Mouse (Mus musculus): ENCODE measurements around the gene Aqp3. TPM values are rescaled to one million over a fixed set of nuclear protein-coding genes. Genes with fewer than 3 reads are reported as not detected.

Aqp3 gene
- polyA plus RNA-seq, 2 experiments, result 5.8 to 15.6 TPM

DNA sequence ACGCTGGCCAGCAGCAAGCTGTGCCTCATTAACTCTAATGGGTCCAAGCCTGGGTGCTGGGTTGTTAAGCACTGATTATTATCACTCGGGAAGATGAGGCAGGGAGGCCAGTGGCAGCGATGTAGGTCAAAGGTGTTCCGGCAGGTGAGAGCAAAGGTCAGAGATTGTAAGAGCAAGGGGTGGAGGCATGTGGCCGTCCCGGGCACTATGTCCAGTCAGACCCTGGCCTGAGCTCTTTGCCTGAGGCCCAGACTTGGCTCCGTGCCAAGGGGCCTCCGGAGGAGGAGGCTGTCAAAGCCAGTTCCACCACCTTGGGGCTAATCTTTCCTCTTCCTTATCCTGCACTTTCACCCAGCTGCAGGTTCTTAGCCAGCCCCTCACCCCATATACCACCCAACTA lies 1.8 kb downstream of the Aqp3 start:
- Histone ChIP-seq H3K4me3 (ENCODE audit: insufficient read depth in 1 of 2, low read depth in 2 of 2, low read length in 2 of 2) (peak overlapping the region; percentile 62 to 68), H3K27me3 (ENCODE audit: control insufficient read depth, insufficient read depth, low read length) (peaks cover 22% of the 10 kb centered on the region), H3K9me3 (ENCODE audit: control insufficient read depth, low read length) (no peaks in the 10 kb centered on the region), H3K4me1 (replicated peaks; ENCODE audit: control insufficient read depth in 2 of 2, insufficient read depth in 2 of 2, low read length in 1 of 2) (peaks cover 24 to 28% of the 10 kb centered on the region in 2 experiments), H3K27ac (no peak overlapping the region; the same call in none of the 2 replicates), H3K36me3 (replicated peaks; ENCODE audit: control insufficient read depth, insufficient read depth, low read depth) (no peaks in the 10 kb centered on the region), H3K4me2 (ENCODE audit: low read depth) (peak overlapping the region; percentile 81), H3K9ac (replicated peaks) (peak overlapping the region; percentile 59)
- ATAC-seq (ENCODE audit: insufficient read depth), result no peak
- DNase-seq (ENCODE audit: low read depth in 3 of 3, low spot score in 3 of 3), result no peak
- no peak for TF ChIP-seq CTCF (IDR thresholded peaks at IDR 0.05; ENCODE audit: low read depth)
- TF ChIP-seq EP300 (IDR thresholded peaks at IDR 0.05; ENCODE audit: low read depth), result no peak
- WGBS (ENCODE audit: insufficient replicate concordance), result 54% methylated on average over 8 of the region's 8 CpGs

DNA sequence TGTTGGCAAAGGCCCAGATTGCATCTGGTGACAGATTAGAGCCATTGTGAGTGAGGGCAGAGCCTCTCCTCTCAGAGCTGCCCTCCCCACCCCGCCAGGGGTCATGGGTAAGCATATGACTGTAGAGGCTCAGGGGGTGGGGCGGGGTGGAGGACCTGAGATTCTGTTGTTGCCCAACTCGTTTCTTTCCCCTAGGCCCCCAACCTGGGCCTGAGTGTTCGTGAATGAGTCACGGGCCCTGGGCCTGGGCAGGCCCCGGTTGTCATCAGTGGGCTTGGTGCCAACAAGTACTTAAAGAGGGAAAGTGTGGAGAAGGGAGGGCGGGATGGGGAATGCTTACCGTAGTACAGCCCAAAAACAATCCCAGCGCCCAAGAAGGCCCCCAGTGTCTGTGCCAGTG lies 3.6 kb downstream of the Aqp3 start:
- Histone ChIP-seq H3K9me3 (ENCODE audit: control insufficient read depth, low read length) (no peaks in the 10 kb centered on the region), H3K4me3 (ENCODE audit: insufficient read depth in 1 of 2, low read depth in 2 of 2, low read length in 2 of 2) (no peak overlapping the region), H3K36me3 (replicated peaks; ENCODE audit: control insufficient read depth, insufficient read depth, low read depth) (no peaks in the 10 kb centered on the region), H3K4me1 (replicated peaks; ENCODE audit: control insufficient read depth in 2 of 2, insufficient read depth in 2 of 2, low read length in 1 of 2) (peaks cover 36 to 46% of the 10 kb centered on the region in 2 experiments), H3K4me2 (ENCODE audit: low read depth) (no peak overlapping the region), H3K27ac (no peak overlapping the region), H3K9ac (replicated peaks) (no peak overlapping the region), H3K27me3 (ENCODE audit: control insufficient read depth, insufficient read depth, low read length) (peaks cover 18% of the 10 kb centered on the region)
- WGBS (ENCODE audit: insufficient replicate concordance), result 80% methylated on average over 9 of the region's 9 CpGs
- ATAC-seq (ENCODE audit: insufficient read depth), result no peak
- no peak for DNase-seq (ENCODE audit: low read depth in 3 of 3, low spot score in 3 of 3)
- TF ChIP-seq EP300 (IDR thresholded peaks at IDR 0.05; ENCODE audit: low read depth), result no peak
- no peak for TF ChIP-seq CTCF (IDR thresholded peaks at IDR 0.05; ENCODE audit: low read depth)

DNA sequence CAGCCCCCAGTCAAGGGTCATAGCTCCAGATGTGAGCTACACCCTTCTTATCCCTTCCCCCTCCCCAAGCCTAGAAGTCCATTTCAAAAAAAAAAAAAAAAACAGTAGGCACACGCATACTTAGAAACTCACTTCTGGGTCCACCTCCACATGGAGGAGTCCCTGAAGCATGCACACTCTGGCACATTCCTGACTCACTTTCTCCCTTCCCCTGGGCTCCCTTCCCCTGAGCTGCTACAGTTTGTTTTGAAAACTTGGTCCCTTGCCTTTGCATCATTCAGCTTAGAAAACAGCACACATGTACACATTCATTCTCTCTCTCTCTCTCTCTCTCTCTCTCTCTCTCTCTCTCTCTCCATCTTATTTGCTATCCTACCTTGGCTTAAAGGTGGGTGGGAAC lies 5.0 kb downstream of the Aqp3 start:
- H3K4me2 ChIP-seq (ENCODE audit: low read depth), result no peak overlapping the region
- no peak overlapping the region for H3K9ac ChIP-seq (replicated peaks)
- H3K4me1 ChIP-seq (replicated peaks; ENCODE audit: control insufficient read depth in 2 of 2, insufficient read depth in 2 of 2, low read length in 1 of 2), result peaks cover 48 to 57% of the 10 kb centered on the region in 2 experiments
- DNase-seq (ENCODE audit: low read depth in 3 of 3, low spot score in 3 of 3) (no peak), ATAC-seq (ENCODE audit: insufficient read depth) (no peak)
- no peaks in the 10 kb centered on the region for H3K9me3 ChIP-seq (ENCODE audit: control insufficient read depth, low read length)
- H3K36me3 ChIP-seq (replicated peaks; ENCODE audit: control insufficient read depth, insufficient read depth, low read depth), result no peaks in the 10 kb centered on the region
- WGBS (ENCODE audit: insufficient replicate concordance), result 67% methylated on average over 1 of the region's 1 CpGs
- peaks cover 5% of the 10 kb centered on the region for H3K27me3 ChIP-seq (ENCODE audit: control insufficient read depth, insufficient read depth, low read length)
- no peak overlapping the region for H3K27ac ChIP-seq
- no peak for TF ChIP-seq EP300 (IDR thresholded peaks at IDR 0.05; ENCODE audit: low read depth)
- no peak for TF ChIP-seq CTCF (IDR thresholded peaks at IDR 0.05; ENCODE audit: low read depth)
- no peak overlapping the region for H3K4me3 ChIP-seq (ENCODE audit: insufficient read depth in 1 of 2, low read depth in 2 of 2, low read length in 2 of 2)

DNA sequence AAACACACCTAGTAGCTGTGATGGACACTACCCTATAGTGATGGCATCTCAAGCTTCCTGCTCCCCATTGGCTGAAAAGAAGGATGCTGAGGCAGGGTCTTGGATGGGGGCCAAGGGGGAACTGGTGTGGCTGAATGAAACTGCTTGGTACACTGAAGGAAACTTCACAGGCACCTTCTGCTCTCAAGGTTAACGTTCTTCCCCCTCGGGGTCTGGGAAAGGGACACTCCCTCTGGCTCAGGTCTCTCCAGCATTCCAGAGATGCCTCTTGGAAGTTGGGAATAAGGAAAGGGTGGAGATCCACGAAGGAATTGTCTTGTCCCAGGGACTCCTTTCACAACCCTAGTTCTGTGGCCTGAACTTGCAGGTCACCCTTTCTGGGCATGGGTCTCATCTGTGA lies 6.6 kb downstream of the Aqp3 start:
- no peak for DNase-seq (ENCODE audit: low read depth in 3 of 3, low spot score in 3 of 3)
- Histone ChIP-seq H3K4me2 (ENCODE audit: low read depth) (no peak overlapping the region), H3K4me1 (replicated peaks; ENCODE audit: control insufficient read depth in 2 of 2, insufficient read depth in 2 of 2, low read length in 1 of 2) (peaks cover 47 to 56% of the 10 kb centered on the region in 2 experiments), H3K27ac (no peak overlapping the region), H3K4me3 (ENCODE audit: insufficient read depth in 1 of 2, low read depth in 2 of 2, low read length in 2 of 2) (no peak overlapping the region), H3K36me3 (replicated peaks; ENCODE audit: control insufficient read depth, insufficient read depth, low read depth) (no peaks in the 10 kb centered on the region), H3K9me3 (ENCODE audit: control insufficient read depth, low read length) (no peaks in the 10 kb centered on the region), H3K27me3 (ENCODE audit: control insufficient read depth, insufficient read depth, low read length) (no peaks in the 10 kb centered on the region), H3K9ac (replicated peaks) (no peak overlapping the region)
- WGBS (ENCODE audit: insufficient replicate concordance), result 54% methylated on average over 3 of the region's 3 CpGs
- TF ChIP-seq CTCF (IDR thresholded peaks at IDR 0.05; ENCODE audit: low read depth) (no peak), EP300 (IDR thresholded peaks at IDR 0.05; ENCODE audit: low read depth) (no peak)
- ATAC-seq (ENCODE audit: insufficient read depth), result no peak

DNA sequence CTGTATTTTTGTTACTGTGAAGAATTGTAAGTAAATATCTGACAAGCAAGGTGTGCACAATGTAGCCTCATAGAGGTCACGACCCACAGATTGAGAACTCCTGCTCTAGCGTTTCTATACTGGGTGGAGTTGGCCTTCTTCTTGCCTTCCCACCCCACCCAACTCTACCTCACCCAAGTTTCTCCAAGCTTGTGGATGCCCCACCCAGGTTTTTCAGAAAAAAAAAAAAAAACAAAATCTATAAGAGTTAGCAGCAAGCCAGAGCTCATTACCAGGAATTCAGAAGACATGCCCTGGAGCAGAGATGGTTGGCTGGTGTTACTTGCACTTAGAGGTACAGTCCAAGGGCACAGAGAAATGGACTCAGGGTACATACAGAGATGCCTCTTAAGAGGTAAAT lies 8.3 kb downstream of the Aqp3 start:
- Histone ChIP-seq H3K4me2 (ENCODE audit: low read depth) (peak overlapping the region; percentile 54), H3K36me3 (replicated peaks; ENCODE audit: control insufficient read depth, insufficient read depth, low read depth) (no peaks in the 10 kb centered on the region), H3K27ac (peak overlapping the region; percentile 58), H3K4me1 (replicated peaks; ENCODE audit: control insufficient read depth in 2 of 2, insufficient read depth in 2 of 2, low read length in 1 of 2) (peaks cover 52 to 59% of the 10 kb centered on the region in 2 experiments), H3K9me3 (ENCODE audit: control insufficient read depth, low read length) (no peaks in the 10 kb centered on the region), H3K9ac (replicated peaks) (peak overlapping the region; percentile 45), H3K27me3 (ENCODE audit: control insufficient read depth, insufficient read depth, low read length) (no peaks in the 10 kb centered on the region), H3K4me3 (ENCODE audit: insufficient read depth in 1 of 2, low read depth in 2 of 2, low read length in 2 of 2) (no peak overlapping the region)
- DNase-seq (ENCODE audit: low read depth in 3 of 3, low spot score in 3 of 3) (peak; percentile 45 to 83 (median 55)), ATAC-seq (ENCODE audit: insufficient read depth) (no peak)
- WGBS (ENCODE audit: insufficient replicate concordance), result 25% methylated on average over 2 of the region's 2 CpGs
- TF ChIP-seq CTCF (IDR thresholded peaks at IDR 0.05; ENCODE audit: low read depth) (no peak), EP300 (IDR thresholded peaks at IDR 0.05; ENCODE audit: low read depth) (no peak)

Measured in liver, embryonic 14.5 days (tissue).